In genomic region chr19:20764214-20764613, GRCm38 (mm10) we compare ENCODE assay signal across 9 mouse cellular contexts. TPM values are rescaled to one million over a fixed set of nuclear protein-coding genes. Genes with fewer than 3 reads are reported as not detected.
DNase-seq lines count a peak whose midpoint lies in the region; ATAC-seq lines count a peak whose summit lies in the region.
"Had no signal": no experiment of that assay in that cellular context is flagged by ENCODE, and none has a peak within 500 bp of the region (broad histone marks: within the 10 kb centered on the region; RNA-seq: fewer than 3 reads in every experiment).

No protein-coding gene starts in this region.

- H3K9ac ChIP-seq in neural tube, embryonic 15.5 days (replicated peaks), result no peak overlapping the region
- H3K9ac ChIP-seq: heart, embryonic 13.5 days had no signal

- no peaks in the 10 kb centered on the region for H3K36me3 ChIP-seq in neural tube, embryonic 15.5 days
- H3K36me3 ChIP-seq: heart, embryonic 13.5 days had no signal

- H3K4me2 ChIP-seq in neural tube, embryonic 15.5 days, result no peak overlapping the region
- H3K4me2 ChIP-seq: heart, embryonic 13.5 days had no signal

- DNase-seq in cerebellum, adult 9-10 months, result peak; percentile 2
- no peak for DNase-seq in cerebellum, adult 9-11 months
- peak; percentile 39 to 44 for DNase-seq in right cerebral cortex, adult 2 months (ENCODE audit: low spot score in 2 of 2)
- no peak for DNase-seq in right cerebral cortex, postnatal 4 days
- DNase-seq in layer of hippocampus, adult 9-11 months, result peak; percentile 8
- no peak for DNase-seq in gastrocnemius, postnatal 36 days

- no peaks in the 10 kb centered on the region for H3K9me3 ChIP-seq in neural tube, embryonic 15.5 days (replicated peaks)
- H3K9me3 ChIP-seq: heart, embryonic 13.5 days had no signal

- 0 out of 2 replicates have a peak, but pooled peaks have one; percentile 35 for ATAC-seq in granulocyte monocyte progenitor cell, adult 5-6 weeks (replicated peaks; ENCODE audit: poor library complexity, severe bottlenecking)
- peak; percentile 82 for ATAC-seq in neural tube, embryonic 15.5 days (ENCODE audit: low FRiP score)

- no peaks in the 10 kb centered on the region for H3K4me1 ChIP-seq in neural tube, embryonic 15.5 days

- H3K27ac ChIP-seq in neural tube, embryonic 15.5 days (replicated peaks), result no peak overlapping the region
- H3K27ac ChIP-seq: heart, embryonic 13.5 days had no signal

- no peaks in the 10 kb centered on the region for H3K27me3 ChIP-seq in neural tube, embryonic 15.5 days (replicated peaks)
- H3K27me3 ChIP-seq: heart, embryonic 13.5 days had no signal

- 20% methylated on average over 1 of the region's 1 CpGs for WGBS in neural tube, embryonic 15.5 days

- intact Hi-C loops in gastrocnemius, postnatal 36 days (cut with DNase I), result loop anchor here (10.0 kb wide), 2 partner anchors 319 to 399 kb away; no protein-coding TSS in a partner anchor

- H3K4me3 ChIP-seq in neural tube, embryonic 15.5 days (replicated peaks), result no peak overlapping the region
- H3K4me3 ChIP-seq: heart, embryonic 13.5 days had no signal

RNA-seq across cellular contexts. Expression of gene Aldh1a7, which starts 36.9 kb away (rescaled TPM):
- not detected in 2 replicates for total RNA-seq in granulocyte monocyte progenitor cell, adult 5-6 weeks (2014; fragmentation: Nextera tagmentation)
- 0.39 TPM in 1 of 2 replicates, not detected in the other for total RNA-seq in granulocyte monocyte progenitor cell, adult 5-6 weeks (2017)
- 2.3 and 2.7 TPM in 2 replicates for polyA plus RNA-seq in neural tube, embryonic 15.5 days (2015; fragmentation: Nextera tagmentation; extraction: Ambion mirVana)
- total RNA-seq in gastrocnemius, postnatal 36 days (2021), result 1 to 10 TPM in 1 of 2 experiments, under 1 TPM in 1; 0.99 to 2.6 TPM

Comparison
In these comparisons a context has a peak if more than half of its experiments do, and no peak if none do; other contexts are left out.
1. DNase-seq: peak in cerebellum, adult 9-10 months (single experiment), right cerebral cortex, adult 2 months (2 of 2) and layer of hippocampus, adult 9-11 months (single experiment); none in cerebellum, adult 9-11 months (single experiment), right cerebral cortex, postnatal 4 days (single experiment) and gastrocnemius, postnatal 36 days (0 of 2).